Mouse (Mus musculus) CD8-positive naive resting alpha-beta T cell, adult 2 months (primary cell): ENCODE data around the gene Cygb.
A peak's percentile ranks its signal among the peaks of the same experiment; 100 is the strongest.
"Not testable (repeated sequence)": the region's sequence is repeated elsewhere in the genome, so short reads cannot be mapped to it uniquely, and the experiment has no call there.

Experiments used
- DNase-seq, 2 experiments: peaks; one replicate each; pipeline ENCODE4 v3.0.0; 2022; ENCODE audit warnings: low read depth in 2 of 2, low spot score in 2 of 2

Gene Cygb

DNA sequence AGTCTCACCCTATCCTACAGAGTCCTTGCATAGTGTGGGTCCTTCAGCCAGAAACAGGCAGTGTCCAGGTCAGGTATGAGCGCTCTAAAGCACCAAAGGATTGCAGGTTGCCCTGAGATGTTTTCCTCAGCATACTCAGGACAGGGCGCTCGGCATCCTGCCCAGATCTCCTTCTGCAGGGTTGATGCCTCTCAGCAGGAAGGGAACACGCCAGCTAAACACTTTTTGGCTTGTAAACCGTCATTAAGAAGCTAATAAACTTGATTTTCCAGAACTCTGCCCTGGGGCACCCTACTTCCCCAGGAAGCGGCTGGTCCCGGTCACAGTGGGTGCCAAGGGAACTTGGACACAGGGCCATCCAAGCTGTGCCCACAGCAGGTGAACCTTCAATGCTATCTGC, 35.0 kb downstream of the Cygb start:
- no peak for DNase-seq

DNA sequence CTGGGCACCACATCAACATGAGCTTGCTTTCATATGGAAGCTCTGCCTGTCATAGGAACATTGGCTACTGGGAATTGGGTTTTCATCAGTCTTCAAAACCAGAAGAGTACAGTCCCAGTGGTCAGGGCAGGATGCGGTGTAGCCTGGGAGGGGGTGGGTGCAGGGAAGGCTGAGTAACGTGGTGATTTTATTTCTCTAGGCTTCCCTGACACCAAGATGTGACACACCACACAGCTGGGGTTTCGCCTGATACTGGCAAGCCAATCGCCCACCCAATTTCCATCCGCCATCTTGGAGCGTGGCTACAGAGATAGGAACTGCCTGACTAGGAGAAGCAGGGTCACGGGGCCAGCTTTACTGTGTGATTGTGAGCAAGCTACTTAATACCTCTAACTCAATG, 35.4 kb downstream of the Cygb start:
- no peak for DNase-seq

DNA sequence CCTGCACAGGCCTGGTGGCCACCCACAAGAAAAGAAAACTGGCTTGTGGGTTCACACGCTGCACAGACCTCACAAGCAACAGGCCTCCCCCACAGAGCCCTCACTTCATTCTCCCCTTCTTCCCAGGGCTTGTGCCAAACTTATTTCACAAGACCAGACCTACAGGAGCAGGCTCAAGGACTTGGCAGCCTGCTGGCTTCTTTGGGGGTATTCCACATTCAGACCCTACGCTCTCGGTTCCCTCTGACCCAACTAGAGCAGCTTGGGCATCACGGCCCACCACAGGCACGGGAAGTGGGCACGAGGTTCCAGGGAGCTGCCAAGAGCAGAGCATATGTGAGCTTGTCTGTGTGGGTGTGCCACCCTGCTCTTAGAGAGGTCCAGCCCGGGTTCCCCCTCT, 36.5 kb downstream of the Cygb start:
- no peak for DNase-seq

DNA sequence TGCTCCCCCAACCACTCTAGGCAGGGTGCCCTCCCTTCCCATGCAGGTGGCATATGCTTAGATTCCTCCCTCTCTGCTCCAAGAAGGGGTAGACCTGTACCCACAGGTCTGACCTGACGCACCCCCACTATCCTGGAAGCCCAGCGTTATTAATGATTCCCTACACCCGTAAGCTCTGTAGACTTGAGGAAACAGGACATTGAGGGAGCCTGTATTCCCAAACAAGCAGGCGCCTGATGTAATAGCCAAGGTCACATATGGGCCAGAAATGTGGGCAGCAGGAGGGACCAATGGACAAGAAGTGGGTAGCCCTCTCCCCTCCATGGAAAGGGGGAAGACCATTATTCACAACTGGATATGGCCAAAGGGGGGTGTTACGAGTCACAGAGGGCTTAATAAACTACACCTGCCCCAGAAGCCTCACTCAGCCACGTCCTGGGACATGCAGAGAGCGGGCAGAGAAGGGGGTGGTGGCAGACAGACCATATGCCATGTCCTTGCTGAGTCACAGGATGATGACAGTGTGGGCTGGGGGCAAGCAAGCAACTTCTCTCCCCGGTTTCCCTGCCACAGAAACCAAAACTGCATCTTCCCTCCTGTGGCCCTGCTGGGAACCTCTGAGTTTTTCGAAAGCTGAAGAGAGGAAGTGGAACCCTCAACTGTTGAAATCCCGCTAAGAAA, 37.5 kb downstream of the Cygb start:
- DNase-seq: no peak

DNA sequence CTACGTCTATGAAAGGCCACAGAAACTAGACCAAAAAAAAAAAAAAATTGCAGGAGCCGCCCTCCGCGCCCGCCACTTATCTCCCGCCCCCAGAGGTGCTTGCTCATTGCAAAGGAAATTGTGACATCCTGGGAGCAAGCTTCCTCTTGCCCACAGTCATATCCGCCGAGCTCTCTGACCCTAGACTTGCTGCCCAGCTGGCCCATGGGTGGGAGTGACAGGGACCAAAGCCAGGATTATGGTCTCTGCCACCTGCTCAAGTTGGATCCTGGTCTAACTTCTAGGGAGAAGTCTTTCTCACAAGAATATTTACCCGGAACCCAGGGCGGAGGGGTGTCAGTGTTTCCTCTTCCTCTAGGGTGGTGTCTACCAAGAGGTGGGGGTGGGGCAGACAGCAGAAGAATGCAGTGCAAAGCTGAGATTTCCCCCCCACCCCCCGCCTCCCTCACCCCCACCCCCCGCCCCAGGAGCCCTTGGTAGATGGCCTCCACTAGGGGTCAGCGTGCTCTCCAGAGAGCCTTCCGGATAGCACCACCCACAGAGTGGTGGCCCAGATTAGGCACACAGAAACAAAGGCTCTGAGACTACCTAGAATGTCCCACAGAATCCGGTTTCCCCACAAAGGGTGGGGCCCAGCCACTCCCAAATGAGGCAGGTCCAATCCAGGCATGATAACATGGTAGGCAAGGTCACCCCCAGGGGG, 38.2 kb downstream of the Cygb start:
- DNase-seq: peak in 1 of 2 experiments; percentile 28

DNA sequence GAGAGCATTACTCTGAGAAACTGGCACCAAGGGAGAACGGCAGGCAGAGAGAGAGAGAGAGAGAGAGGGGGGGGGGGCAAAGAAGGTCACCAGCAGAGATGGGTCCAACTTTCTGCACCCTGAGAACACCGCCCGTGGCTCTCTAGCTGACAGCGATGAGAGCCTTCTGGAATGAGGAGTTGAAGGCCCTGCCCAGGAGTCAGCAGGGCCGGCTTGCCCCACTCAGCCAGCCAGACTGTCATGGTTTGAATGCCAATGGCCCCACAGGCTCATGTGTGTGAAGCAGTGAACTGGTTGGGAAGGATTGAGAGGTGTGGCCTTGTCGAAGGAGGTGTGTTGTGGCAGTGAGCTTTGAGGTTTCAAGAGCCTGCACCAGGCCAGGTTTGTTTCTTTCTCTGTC, 40.9 kb downstream of the Cygb start:
- no peak for DNase-seq

DNA sequence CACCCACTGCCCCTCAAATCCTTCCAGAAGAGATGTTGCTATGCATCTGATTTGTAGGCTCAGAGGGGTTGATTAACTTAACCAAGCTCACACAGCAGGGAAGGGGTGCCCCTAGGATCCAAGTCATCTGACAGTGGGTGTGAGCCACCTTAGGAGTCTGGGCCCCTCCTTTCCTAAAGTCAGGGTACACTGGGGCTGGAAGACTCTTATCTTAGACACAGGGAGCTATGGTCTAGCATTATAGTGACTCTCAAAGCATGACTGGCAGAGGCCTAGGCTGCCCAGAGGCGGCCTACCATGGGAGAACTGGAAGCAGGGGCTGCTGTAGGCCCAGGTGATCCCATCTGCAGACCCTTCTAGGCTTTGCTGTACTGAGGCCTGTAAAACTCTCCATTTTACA, 41.6 kb downstream of the Cygb start:
- DNase-seq: no peak

DNA sequence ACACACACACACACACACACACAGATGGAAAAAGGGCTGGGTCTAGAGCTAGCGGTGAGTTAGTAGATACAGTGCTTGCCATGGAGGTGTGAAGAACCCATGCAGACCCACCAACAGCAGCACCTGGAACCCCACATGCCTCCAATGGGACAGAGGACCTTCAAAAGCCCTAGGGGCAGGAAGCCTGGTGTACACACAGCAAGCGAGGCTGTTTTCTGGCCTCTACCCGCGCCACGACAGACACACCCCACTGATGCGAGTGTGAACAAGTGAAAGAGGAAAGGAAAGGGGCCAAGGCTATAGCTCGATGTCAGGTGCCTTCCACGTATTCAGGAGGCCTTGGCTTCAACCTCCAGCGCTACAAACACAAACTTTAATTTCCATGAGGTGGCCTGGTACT, 42.2 kb downstream of the Cygb start:
- no peak for DNase-seq

DNA sequence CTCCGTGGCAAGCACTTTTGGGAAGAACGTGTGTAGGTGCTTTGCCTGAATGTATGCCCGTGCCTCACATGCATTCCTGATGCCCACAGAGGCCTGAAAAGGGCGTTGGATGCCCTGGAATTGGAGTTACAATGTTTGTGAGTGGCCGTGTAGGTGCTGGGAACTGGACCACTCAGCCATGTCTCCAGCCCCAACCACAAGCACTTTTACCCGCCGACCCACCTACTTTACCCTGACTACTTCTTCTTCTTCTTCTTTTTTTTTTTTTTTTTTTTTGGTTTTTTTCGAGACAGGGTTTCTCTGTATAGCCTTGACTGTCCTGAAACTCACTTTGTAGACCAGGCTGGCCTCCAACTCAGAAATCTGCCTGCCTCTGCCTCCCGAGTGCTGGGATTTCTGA, 42.9 kb downstream of the Cygb start:
- DNase-seq: not testable (repeated sequence)

DNA sequence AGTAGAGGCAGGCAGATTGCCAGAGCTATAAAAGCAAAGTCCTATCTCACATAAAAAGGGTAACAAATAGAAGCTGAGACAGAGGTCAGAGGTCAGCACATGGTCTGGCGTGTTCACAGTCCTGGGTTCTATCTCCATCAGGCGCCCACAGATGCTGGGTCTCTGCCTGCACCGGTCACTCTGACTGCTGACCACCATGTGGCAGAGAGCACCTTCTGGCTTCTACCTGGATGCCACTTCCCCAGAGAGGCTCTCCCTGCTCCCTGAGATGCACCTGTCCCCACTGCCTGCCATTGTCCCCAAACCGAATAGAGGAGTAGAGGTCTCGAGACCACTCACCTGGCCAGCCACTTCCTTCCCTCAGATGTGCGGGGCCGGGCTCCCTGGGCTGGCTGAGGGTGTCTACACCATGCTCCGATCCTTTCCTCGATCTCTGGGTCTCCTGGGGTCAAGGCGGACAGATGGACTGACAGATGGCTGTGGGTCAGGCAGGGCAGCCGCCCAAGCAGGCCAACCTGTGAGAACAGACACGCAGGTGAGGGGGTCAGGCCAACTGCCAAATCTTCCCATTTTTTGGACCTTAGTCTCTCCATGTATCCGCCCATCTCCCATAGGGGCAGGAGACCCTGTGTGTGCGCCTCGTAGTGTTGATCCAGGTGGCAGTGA, 44.0 kb downstream of the Cygb start:
- DNase-seq: no peak

DNA sequence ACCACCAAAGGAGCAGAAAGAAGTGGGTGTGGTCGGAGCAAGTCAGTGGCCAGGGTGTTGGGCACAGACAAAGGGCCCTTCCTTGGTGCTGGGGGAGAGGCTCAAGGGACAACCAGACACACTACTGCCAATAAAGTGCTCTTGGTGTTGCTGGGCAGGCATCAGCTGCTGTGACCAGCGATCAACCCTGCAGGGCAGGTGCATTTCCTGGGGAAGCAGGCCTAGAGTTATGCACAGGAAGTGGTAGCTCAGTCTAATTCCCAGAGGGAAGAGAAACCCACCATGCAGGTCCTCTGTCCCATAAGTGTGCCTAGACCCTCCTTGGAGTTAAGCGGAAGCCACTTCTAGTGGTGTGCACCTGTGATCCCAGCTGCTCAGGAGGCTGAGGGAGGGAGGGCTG, 46.4 kb downstream of the Cygb start:
- DNase-seq: no peak

DNA sequence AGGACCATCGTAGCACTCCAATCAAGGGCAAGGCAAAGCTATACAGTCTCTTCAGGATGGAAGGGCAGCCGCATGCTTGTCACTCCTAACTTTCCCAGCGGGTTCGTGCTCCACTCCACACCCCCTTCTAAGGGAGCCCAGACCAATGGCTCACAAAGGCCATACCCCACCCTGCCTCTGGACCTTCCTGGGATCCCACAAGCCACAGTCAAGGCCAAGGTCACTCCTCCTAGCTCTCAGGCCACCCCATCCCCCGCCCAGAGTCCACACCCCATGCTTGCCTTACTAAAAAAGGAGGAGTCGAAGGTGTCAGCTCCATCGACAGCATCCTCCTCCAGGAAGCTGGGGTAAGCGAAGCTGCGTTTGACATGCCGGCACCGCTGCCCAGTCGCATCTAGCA, 50.0 kb downstream of the Cygb start:
- DNase-seq: no peak

DNA sequence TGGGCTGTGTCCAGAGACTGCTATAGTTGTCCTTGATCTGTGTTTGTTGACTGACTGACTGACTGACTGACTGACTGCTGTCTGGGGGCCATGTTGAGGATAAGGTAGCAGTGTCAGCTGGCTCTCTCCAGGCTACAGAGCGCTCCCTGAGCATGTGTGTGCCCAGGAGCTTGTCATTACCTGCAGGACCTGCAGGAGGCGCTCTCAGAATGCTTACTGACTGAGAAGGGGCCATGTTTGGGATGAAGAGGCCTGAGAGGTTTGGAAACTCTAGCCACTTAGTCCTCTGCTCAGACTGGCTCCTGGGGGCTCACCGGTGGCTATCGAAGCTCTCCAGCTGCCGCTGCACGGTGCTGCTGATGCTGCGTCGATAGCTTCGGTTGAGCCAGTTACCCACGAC, 50.8 kb downstream of the Cygb start:
- no peak for DNase-seq

DNA sequence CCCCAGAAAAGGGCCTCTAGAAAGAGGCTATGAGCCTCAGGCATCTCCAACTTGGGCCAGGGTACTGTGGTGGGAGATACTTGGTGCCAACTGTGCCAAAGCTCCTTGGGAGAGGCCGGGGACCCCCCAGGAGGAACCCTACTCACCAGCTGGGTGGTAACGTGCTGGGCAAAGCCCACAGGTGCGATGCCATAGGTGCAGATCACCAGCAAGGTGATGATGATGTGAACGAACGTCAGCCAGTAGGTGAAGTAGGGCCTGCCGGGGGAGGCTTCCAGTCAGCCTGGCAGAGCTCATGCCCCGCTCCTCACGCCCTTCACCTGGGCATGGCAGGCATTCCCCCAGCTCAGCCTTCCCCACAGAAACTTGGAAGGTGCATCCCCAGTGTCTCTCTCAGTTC, 52.1 kb downstream of the Cygb start:
- no peak for DNase-seq

DNA sequence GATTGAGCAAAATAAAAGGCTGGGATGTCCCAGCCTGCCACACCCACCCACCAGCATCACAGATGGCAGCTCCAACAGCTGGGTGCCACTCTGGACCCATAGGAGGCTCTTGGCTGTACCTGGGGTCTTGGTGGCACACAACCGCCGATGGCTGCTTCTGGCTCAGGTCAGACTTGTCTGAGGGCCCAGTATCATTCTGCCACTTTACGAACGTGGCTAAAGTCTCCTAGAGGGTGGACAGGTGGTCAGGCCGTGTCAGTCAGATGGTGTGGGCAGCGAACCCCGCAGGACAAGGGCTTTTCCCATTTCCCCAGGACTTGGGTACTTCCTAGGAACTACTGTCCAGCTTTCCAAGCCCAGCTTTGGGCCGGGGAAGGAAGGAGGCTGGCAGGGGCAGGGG, 52.9 kb downstream of the Cygb start:
- DNase-seq: no peak

DNA sequence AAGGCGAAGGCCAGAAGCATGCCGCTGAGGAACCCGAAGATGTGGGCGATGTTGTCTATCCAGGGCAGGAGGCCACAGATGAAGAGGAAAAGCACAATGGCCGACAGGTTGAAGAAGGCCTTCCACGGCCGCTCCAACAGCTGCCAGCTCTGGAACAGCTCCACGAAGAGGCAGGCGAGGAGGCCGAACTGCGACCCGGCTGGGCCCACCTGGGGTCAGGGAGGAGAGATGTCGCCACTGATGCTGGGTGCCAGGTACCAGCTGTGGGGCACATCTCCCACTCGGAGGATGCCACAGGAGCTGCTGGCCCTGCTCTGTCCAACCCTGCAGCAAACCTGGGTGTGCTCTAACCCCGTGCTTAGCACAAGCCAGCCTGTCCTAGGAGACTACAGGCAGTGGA, 54.9 kb downstream of the Cygb start:
- no peak for DNase-seq

DNA sequence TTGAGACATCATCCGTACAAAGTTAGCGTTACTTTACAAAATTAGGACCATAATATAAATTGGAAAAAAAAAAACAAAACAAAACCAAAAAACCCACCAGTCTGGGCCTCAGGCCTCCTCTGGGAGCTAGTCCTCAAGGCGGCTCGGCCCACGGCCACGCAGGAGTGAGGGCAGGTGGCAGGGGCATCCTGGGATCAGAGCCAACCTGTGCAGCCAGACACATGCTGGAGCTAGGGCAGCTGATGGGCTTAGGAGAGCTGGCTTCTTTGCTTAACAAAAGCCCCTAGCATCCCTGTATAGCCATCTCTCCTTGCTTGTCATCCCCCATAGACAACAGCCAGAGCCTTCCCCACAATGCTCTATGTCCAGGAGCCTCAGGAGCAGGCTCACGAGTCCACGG, 55.9 kb downstream of the Cygb start:
- no peak for DNase-seq

DNA sequence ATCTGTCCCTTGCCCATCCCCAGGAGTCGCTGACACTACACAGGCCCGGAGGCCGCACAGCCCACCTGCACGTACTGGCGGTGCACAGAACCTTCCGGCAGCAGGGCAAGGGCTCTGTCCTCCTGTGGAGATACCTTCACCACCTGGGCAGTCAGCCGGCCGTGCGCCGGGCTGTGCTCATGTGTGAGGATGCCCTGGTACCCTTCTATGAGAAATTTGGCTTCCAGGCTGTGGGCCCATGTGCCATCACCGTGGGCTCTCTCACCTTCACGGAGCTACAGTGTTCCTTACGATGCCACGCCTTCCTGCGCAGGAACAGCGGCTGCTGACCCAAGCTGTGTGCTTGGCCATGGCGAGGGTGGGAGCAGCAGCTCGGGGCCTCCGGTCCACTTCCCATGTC, 57.3 kb downstream of the Cygb start:
- no peak for DNase-seq
